Mouse (Mus musculus): Measurements from ENCODE around the gene Tmem131l.

The Tmem131l gene

GRCm38 (mm10) chr3:84048729-84049175 lies 8.8 kb upstream of the Tmem131l start:
- in situ Hi-C loops (cut with MboI, MseI), result no loop called here

GRCm38 (mm10) chr3:84046206-84046605 lies 6.2 kb upstream of the Tmem131l start:
- in situ Hi-C loops (cut with MboI, MseI), result no loop called here

- in situ Hi-C loops (cut with MboI, MseI), result no loop called here
Observed at GRCm38 (mm10) chr3:84041739-84042138, 1.8 kb upstream of the Tmem131l start.

GRCm38 (mm10) chr3:84040476-84041082 lies 604 bp upstream of the Tmem131l start:
- in situ Hi-C loops (cut with MboI, MseI), result no loop called here

GRCm38 (mm10) chr3:84038981-84039645 lies 862 bp downstream of the Tmem131l start:
- in situ Hi-C loops (cut with MboI, MseI), result no loop called here

GRCm38 (mm10) chr3:84038126-84038525 lies 1.8 kb downstream of the Tmem131l start:
- in situ Hi-C loops (cut with MboI, MseI), result no loop called here

GRCm38 (mm10) chr3:84037536-84037935 lies 2.4 kb downstream of the Tmem131l start:
- in situ Hi-C loops (cut with MboI, MseI), result no loop called here

- in situ Hi-C loops (cut with MboI, MseI), result no loop called here
Observed at GRCm38 (mm10) chr3:84036866-84037265, 3.1 kb downstream of the Tmem131l start.

- in situ Hi-C loops (cut with MboI, MseI), result no loop called here
Observed at GRCm38 (mm10) chr3:84035728-84036364, 4.1 kb downstream of the Tmem131l start.

- in situ Hi-C loops (cut with MboI, MseI), result no loop called here
Observed at GRCm38 (mm10) chr3:84034115-84034780, 5.7 kb downstream of the Tmem131l start.

- in situ Hi-C loops (cut with MboI, MseI), result no loop called here
Observed at GRCm38 (mm10) chr3:84032933-84033730, 6.8 kb downstream of the Tmem131l start.

GRCm38 (mm10) chr3:84032419-84032818 lies 7.6 kb downstream of the Tmem131l start:
- in situ Hi-C loops (cut with MboI, MseI), result no loop called here

GRCm38 (mm10) chr3:84031216-84031615 lies 8.8 kb downstream of the Tmem131l start:
- in situ Hi-C loops (cut with MboI, MseI), result no loop called here

GRCm38 (mm10) chr3:84028968-84029367 lies 11.0 kb downstream of the Tmem131l start:
- in situ Hi-C loops (cut with MboI, MseI), result no loop called here

GRCm38 (mm10) chr3:84027691-84028159 lies 12.2 kb downstream of the Tmem131l start:
- in situ Hi-C loops (cut with MboI, MseI), result no loop called here

- in situ Hi-C loops (cut with MboI, MseI), result no loop called here
Observed at GRCm38 (mm10) chr3:84024512-84025072, 15.4 kb downstream of the Tmem131l start.

GRCm38 (mm10) chr3:84022723-84023122 lies 17.3 kb downstream of the Tmem131l start:
- in situ Hi-C loops (cut with MboI, MseI), result no loop called here

- in situ Hi-C loops (cut with MboI, MseI), result no loop called here
Observed at GRCm38 (mm10) chr3:84022201-84022584, 17.8 kb downstream of the Tmem131l start.

- in situ Hi-C loops (cut with MboI, MseI), result no loop called here
Observed at GRCm38 (mm10) chr3:84021217-84022200, 18.5 kb downstream of the Tmem131l start.

- in situ Hi-C loops (cut with MboI, MseI), result no loop called here
Observed at GRCm38 (mm10) chr3:84020528-84020927, 19.4 kb downstream of the Tmem131l start.

Measured in T-helper 1 cell (primary cell).